Mouse (Mus musculus) gonadal fat pad, adult 2 months (tissue): Measurements from ENCODE around the gene Figla. TPM values are rescaled to one million over a fixed set of nuclear protein-coding genes. Genes with fewer than 3 reads are reported as not detected.

Source experiments
- DNase-seq: peaks from one replicate; pipeline ENCODE4 v3.0.0-alpha.2; 2012; ENCODE audit warnings: low read depth
- polyA plus RNA-seq: library from polyadenylated mRNA; depleted of rRNA; stranded (reverse); fragments of >200 nt; gene quantifications from 2 replicates; pipeline ENCODE4 v1.2.3, GENCODE M21; 2012; rRNA removed

The Figla gene
- polyA plus RNA-seq, 1 experiment, result not detected

DNA sequence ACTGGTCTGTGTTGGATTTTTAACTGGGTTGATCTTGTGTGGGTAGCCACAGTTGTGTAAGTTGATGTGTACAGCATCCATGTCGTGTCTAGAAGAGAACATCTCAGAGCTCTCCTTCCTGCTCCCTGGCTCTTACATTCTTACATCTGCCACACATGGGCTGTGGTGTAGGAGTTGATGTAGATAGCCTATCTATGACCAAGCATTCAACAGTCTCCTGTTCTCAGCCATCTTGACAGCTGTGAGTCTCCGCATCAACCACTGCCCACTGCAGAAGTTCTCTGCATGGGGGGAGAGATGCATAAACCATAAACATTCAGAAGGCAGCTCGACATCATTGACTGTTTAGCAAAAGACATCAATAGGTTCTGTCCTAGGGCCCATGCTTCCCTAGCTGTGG is 53.9 kb downstream of the Figla start:
- no peak for DNase-seq

DNA sequence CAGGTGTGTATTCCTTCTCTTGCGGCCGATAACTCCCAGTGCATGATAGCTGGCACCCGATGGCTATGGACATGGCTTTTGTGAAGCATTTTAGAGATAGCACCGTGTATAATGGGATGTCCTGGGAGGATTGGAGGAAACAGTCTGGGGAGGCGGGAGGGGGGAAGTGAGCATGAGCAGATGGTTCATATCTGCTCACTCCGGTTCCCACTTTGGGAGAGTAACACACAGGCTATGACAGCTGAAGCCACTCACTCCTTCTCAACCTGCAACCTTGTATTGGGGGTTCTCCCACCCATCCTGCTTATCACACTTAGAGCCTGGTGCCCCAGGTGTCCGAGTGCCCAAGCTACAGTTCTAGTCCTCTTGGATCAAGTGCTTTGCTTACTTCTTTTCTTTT is 54.3 kb downstream of the Figla start:
- DNase-seq, result no peak

Other genes with a start within 250 kb of the Figla start
- gene Nat8f6, start 195.2 kb upstream of the Figla start, polyA plus RNA-seq, result not detected in 2 replicates
- gene Nat8f5, start 195.2 kb upstream of the Figla start, polyA plus RNA-seq, result not detected in 2 replicates
- 0.38 and 0.61 TPM in 2 replicates for gene Nat8, start 184.1 kb upstream of the Figla start, polyA plus RNA-seq
- gene Nat8f2, start 147.0 kb upstream of the Figla start, polyA plus RNA-seq, result 0.03 and 0.27 TPM in 2 replicates
- gene Nat8f4, start 111.3 kb upstream of the Figla start, polyA plus RNA-seq, result 2.9 and 3.1 TPM in 2 replicates
- 16.1 and 16.8 TPM in 2 replicates for gene Tprkb, start 104.3 kb upstream of the Figla start, polyA plus RNA-seq
- gene Nat8f1, start 100.5 kb upstream of the Figla start, polyA plus RNA-seq, result 17.8 and 29.3 TPM in 2 replicates
- 31.5 and 39.0 TPM in 2 replicates for gene Dusp11, start 54.5 kb upstream of the Figla start, polyA plus RNA-seq
- 0.14 and 0.23 TPM in 2 replicates for gene Add2, start 12.5 kb downstream of the Figla start, polyA plus RNA-seq
- gene Tgfa, start 179.1 kb downstream of the Figla start, polyA plus RNA-seq, result 3.5 and 5.5 TPM in 2 replicates